Mouse (Mus musculus): ENCODE measurements at regions not wholly inside any gene's neighbourhood (a gene's known extent, or its start where the extent isn't known, plus 50 kb on each side); places are given as distances from the start of the nearest gene placed in this dataset.

DNA sequence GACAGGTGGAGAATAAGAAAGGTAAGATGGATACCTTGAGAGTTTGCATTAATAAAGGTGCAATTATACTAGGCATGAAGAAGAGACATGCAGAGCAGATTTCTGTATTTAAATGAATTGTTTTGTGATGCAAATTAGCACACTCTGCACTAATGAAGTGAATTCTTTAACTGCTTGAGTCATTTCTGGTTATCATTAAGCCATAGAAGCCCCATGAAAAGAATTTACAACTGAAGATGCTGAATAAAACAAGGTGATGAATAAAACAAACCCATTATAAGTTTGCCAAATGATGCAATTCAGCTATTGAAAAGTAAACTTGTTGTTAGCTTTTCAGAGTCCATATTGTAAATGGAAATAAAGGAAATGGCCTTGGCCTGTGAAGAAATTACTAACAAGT is 1351.8 kb downstream of the Fam181b start:
- Histone ChIP-seq H3K4me3 (ENCODE audit: control insufficient read depth in 1 of 2, insufficient read depth in 1 of 2, low read depth in 2 of 2, low read length in 2 of 2) (no peak overlapping the region), H3K27ac (ENCODE audit: control insufficient read depth, low read depth, low read length) (no peak overlapping the region), H3K9ac (ENCODE audit: control insufficient read depth, low read depth, low read length, poor library complexity, severe bottlenecking) (no peak overlapping the region)

More for the DNA sequence above, 1351.8 kb downstream of the Fam181b start:
- TF ChIP-seq CHD1 (IDR thresholded peaks at IDR 0.05; ENCODE audit: low read depth, low read length) (no peak), E2F4 (IDR thresholded peaks at IDR 0.05; ENCODE audit: borderline replicate concordance, low read depth, low read length) (no peak), RAD21 (IDR thresholded peaks at IDR 0.05; ENCODE audit: low read depth, low read length) (no peak), MYB (IDR thresholded peaks at IDR 0.05; ENCODE audit: low read depth, low read length) (no peak), ZKSCAN1 (IDR thresholded peaks at IDR 0.05; ENCODE audit: low read depth, low read length) (no peak)
- no peak for DNase-seq (ENCODE audit: low read depth, low spot score)
- Histone ChIP-seq H3K4me1 (ENCODE audit: control insufficient read depth in 1 of 2, insufficient read depth in 2 of 2, low read length in 2 of 2) (no peaks in the 10 kb centered on the region), H3K9me3 (replicated peaks; ENCODE audit: insufficient read depth, low read length) (no peaks in the 10 kb centered on the region), H3K27me3 (ENCODE audit: control insufficient read depth in 1 of 2, insufficient read depth in 2 of 2, low read length in 2 of 2) (no peaks in the 10 kb centered on the region), H3K36me3 (ENCODE audit: control insufficient read depth in 1 of 2, insufficient read depth in 2 of 2, low read length in 2 of 2) (no peaks in the 10 kb centered on the region), H3K79me2 (ENCODE audit: control insufficient read depth, insufficient read depth, low read length, poor library complexity) (no peaks in the 10 kb centered on the region)

All from MEL (cell line).